Mouse (Mus musculus): ENCODE data around the gene Pmp22. TPM values are rescaled to one million over a fixed set of nuclear protein-coding genes. Genes with fewer than 3 reads are reported as not detected.
A peak's percentile ranks its signal among the peaks of the same experiment; 100 is the strongest.

Pmp22 gene
- polyA plus RNA-seq, 1 experiment from 2014 or later, result 26.4 TPM

DNA sequence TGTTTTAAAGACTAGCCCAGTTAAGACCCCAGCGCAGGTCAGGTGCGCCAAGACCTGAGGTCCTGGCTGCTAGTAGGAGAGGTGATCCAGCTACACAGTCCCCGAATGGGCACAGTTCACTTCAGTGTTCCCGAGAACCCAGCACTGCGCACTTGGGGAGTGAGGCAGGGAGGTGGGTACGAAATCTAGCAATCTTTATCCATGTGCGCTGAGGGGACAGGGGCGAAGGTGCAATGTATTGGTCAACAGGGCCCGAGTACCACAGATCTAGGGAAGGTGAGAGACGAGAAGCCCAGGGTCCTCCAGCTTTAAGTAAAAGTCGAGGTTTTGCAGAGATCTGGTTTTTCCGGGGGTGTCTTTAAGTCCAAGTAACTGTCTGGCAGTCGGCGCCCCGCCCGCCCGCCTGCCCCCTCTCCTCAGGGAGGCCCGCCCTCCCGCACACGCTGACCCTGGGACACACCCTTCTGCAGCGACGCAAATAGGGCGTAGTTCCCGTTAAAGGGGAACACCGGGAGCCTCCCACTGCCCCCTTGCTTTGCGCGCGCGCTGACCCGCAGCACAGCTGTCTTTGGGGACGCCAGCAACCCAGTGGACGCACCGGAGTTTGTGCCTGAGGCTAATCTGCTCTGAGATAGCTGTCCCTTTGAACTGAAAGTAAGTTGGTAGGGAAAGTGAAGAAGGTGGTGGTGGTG, 2.4 kb downstream of the Pmp22 start:
- H3K9me3 ChIP-seq (ENCODE audit: control insufficient read depth, low read length), result no peaks in the 10 kb centered on the region
- ATAC-seq (ENCODE audit: low FRiP score, low TSS enrichment), result no peak
- H3K4me2 ChIP-seq (ENCODE audit: low read length), result peak overlapping the region; percentile 96
- no peak overlapping the region for H3K9ac ChIP-seq (replicated peaks; ENCODE audit: low read length)
- H3K27me3 ChIP-seq (ENCODE audit: control insufficient read depth, insufficient read depth, low read length), result peaks cover 43% of the 10 kb centered on the region
- no peaks in the 10 kb centered on the region for H3K36me3 ChIP-seq (ENCODE audit: control insufficient read depth, insufficient read depth, low read length)
- peak overlapping the region; percentile 48 for H3K4me3 ChIP-seq (replicated peaks; ENCODE audit: low read depth, low read length)
- no peak overlapping the region for H3K27ac ChIP-seq (replicated peaks; ENCODE audit: low read depth, low read length)
- DNase-seq, result no peak
- 4% methylated on average over 33 of the region's 33 CpGs for WGBS
- peaks cover 17% of the 10 kb centered on the region for H3K4me1 ChIP-seq (ENCODE audit: control insufficient read depth, insufficient read depth, low read length)

DNA sequence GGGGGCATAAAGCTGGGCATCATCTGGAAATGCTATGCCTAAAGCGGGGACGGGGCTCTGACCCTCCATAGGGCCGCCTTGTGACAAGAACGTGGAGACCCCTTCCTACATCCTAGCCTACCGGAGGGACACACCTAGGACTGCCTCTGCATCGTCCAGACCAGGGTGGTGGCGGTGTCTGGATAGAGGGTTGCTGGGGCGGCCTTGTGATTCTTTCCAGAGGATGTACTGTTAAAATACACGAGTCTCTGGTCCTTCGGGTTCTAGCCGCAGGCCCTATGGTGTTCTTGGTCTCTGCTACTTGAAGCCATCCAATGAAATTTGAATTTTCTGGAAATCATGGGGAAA, 2.9 kb downstream of the Pmp22 start:
- Histone ChIP-seq H3K27me3 (ENCODE audit: control insufficient read depth, insufficient read depth, low read length) (peaks cover 43% of the 10 kb centered on the region), H3K4me3 (replicated peaks; ENCODE audit: low read depth, low read length) (peak overlapping the region; percentile 48), H3K36me3 (ENCODE audit: control insufficient read depth, insufficient read depth, low read length) (no peaks in the 10 kb centered on the region), H3K9me3 (ENCODE audit: control insufficient read depth, low read length) (no peaks in the 10 kb centered on the region), H3K27ac (replicated peaks; ENCODE audit: low read depth, low read length) (no peak overlapping the region), H3K4me2 (ENCODE audit: low read length) (peak overlapping the region; percentile 96), H3K4me1 (ENCODE audit: control insufficient read depth, insufficient read depth, low read length) (peaks cover 17% of the 10 kb centered on the region), H3K9ac (replicated peaks; ENCODE audit: low read length) (no peak overlapping the region)
- DNase-seq, result no peak
- WGBS, result 8% methylated on average over 11 of the region's 11 CpGs
- ATAC-seq (ENCODE audit: low FRiP score, low TSS enrichment), result no peak

DNA sequence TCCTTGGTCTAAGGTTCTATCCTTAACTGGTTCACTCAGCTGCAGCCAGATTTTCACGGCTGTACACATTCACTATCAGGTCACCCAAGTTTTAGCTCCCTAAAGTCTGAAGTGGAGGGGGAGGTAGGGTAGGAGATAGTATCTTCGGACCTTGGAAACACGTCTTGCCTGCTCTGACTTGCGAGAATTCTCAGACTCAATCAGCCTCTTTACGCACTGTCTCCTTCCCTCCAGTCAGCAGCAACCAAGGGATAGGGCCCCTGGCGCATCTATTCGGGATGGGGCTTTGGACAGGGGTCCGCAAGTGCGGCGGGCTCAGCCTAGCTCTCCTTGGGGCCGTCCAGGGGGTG, 3.3 kb downstream of the Pmp22 start:
- peaks cover 17% of the 10 kb centered on the region for H3K4me1 ChIP-seq (ENCODE audit: control insufficient read depth, insufficient read depth, low read length)
- H3K9me3 ChIP-seq (ENCODE audit: control insufficient read depth, low read length), result no peaks in the 10 kb centered on the region
- H3K9ac ChIP-seq (replicated peaks; ENCODE audit: low read length), result peak overlapping the region; percentile 52
- no peaks in the 10 kb centered on the region for H3K36me3 ChIP-seq (ENCODE audit: control insufficient read depth, insufficient read depth, low read length)
- peak; percentile 34 for DNase-seq
- 0 out of 2 replicates have a peak, but pooled peaks have one; percentile 5 for ATAC-seq (ENCODE audit: low FRiP score, low TSS enrichment)
- WGBS, result under 1% methylated on average over 11 of the region's 11 CpGs
- peaks cover 43% of the 10 kb centered on the region for H3K27me3 ChIP-seq (ENCODE audit: control insufficient read depth, insufficient read depth, low read length)
- H3K27ac ChIP-seq (replicated peaks; ENCODE audit: low read depth, low read length), result peak overlapping the region; percentile 52; the same call in 1 of the 2 replicates
- peak overlapping the region; percentile 96 for H3K4me2 ChIP-seq (ENCODE audit: low read length)
- peak overlapping the region; percentile 48 for H3K4me3 ChIP-seq (replicated peaks; ENCODE audit: low read depth, low read length)

DNA sequence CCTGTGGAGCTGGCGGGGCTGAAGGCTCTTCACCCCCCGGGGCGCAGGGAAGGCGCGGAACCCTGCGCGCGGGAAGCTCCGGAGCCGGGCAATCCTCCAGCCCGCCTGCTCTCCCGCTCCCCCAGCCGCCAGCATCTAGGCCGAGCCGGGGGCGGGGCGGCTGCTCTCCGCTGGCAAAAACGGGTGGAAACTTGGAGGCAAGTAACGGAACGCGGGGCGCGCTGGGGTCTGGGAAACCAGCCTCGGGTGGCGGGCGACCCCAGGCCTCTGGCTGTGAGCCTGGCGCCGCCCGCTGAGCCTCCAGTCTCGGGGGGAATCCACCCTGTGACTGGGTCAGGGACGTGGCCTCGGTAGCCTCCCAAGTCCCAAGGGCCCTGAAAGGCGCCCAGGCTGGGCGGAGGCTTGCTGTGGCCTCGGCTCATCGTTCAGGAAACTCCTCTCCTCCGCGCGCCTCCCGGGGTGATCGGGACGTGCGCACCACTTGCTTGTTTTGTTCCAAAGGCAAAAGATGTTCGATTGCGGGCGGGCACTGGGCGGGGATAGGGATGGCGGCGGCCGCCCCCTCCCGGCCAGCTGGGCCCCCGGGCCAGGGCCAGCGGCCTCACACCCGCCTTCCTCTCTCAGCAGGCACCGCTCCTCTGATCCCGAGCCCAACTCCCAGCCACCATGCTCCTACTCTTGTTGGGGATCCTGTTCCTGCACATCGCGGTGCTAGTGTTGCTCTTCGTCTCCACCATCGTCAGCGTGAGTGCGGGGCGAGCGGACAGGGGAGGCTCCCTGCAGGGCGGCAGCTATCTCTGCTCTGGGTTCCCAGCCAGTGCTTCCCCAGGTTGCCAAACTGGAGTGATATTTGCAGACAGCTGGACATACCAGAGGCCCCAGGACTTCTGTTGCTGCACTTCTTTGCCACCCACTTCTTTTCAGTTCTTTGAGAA, 4.0 kb downstream of the Pmp22 start:
- Histone ChIP-seq H3K4me2 (ENCODE audit: low read length) (peak overlapping the region; percentile 96), H3K36me3 (ENCODE audit: control insufficient read depth, insufficient read depth, low read length) (no peaks in the 10 kb centered on the region), H3K27ac (replicated peaks; ENCODE audit: low read depth, low read length) (peak overlapping the region; percentile 52; the same call in 1 of the 2 replicates), H3K9me3 (ENCODE audit: control insufficient read depth, low read length) (no peaks in the 10 kb centered on the region), H3K4me3 (replicated peaks; ENCODE audit: low read depth, low read length) (peak overlapping the region; percentile 48), H3K27me3 (ENCODE audit: control insufficient read depth, insufficient read depth, low read length) (peaks cover 43% of the 10 kb centered on the region), H3K4me1 (ENCODE audit: control insufficient read depth, insufficient read depth, low read length) (peaks cover 17% of the 10 kb centered on the region), H3K9ac (replicated peaks; ENCODE audit: low read length) (peak overlapping the region; percentile 52)
- peak; percentile 70 for DNase-seq
- peak; percentile 41; the same call in 1 of the 2 replicates for ATAC-seq (ENCODE audit: low FRiP score, low TSS enrichment)
- WGBS, result under 1% methylated on average over 66 of the region's 66 CpGs

DNA sequence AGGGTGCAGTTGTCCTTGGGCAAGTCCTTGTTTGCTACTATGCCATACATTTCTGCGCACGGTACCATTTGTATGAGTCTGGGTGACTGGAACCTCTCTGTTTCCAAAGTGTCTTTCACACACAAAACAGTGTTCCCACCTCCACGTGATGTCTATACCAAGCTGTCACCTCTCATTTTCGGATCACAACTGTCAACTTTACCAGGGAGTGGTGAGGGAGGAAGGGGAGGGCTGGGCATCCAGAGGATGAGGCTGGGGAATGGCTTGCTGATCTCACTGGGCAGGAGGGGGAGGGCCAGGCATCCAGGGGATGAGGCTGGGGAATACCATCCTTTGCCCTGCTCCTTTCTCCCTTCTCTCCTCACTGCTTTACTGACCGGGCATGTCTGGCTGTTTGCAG, 5.2 kb downstream of the Pmp22 start:
- no peaks in the 10 kb centered on the region for H3K9me3 ChIP-seq (ENCODE audit: control insufficient read depth, low read length)
- H3K27ac ChIP-seq (replicated peaks; ENCODE audit: low read depth, low read length), result no peak overlapping the region
- no peak overlapping the region for H3K4me2 ChIP-seq (ENCODE audit: low read length)
- H3K9ac ChIP-seq (replicated peaks; ENCODE audit: low read length), result no peak overlapping the region
- peaks cover 43% of the 10 kb centered on the region for H3K27me3 ChIP-seq (ENCODE audit: control insufficient read depth, insufficient read depth, low read length)
- no peak for ATAC-seq (ENCODE audit: low FRiP score, low TSS enrichment)
- no peaks in the 10 kb centered on the region for H3K36me3 ChIP-seq (ENCODE audit: control insufficient read depth, insufficient read depth, low read length)
- H3K4me3 ChIP-seq (replicated peaks; ENCODE audit: low read depth, low read length), result no peak overlapping the region
- DNase-seq, result no peak
- peaks cover 17% of the 10 kb centered on the region for H3K4me1 ChIP-seq (ENCODE audit: control insufficient read depth, insufficient read depth, low read length)
- 69% methylated on average over 5 of the region's 5 CpGs for WGBS

- Histone ChIP-seq H3K4me1 (ENCODE audit: control insufficient read depth, insufficient read depth, low read length) (peaks cover 17% of the 10 kb centered on the region), H3K9ac (replicated peaks; ENCODE audit: low read length) (no peak overlapping the region), H3K4me3 (replicated peaks; ENCODE audit: low read depth, low read length) (no peak overlapping the region), H3K4me2 (ENCODE audit: low read length) (no peak overlapping the region), H3K36me3 (ENCODE audit: control insufficient read depth, insufficient read depth, low read length) (no peaks in the 10 kb centered on the region), H3K27me3 (ENCODE audit: control insufficient read depth, insufficient read depth, low read length) (peaks cover 39% of the 10 kb centered on the region), H3K27ac (replicated peaks; ENCODE audit: low read depth, low read length) (no peak overlapping the region), H3K9me3 (ENCODE audit: control insufficient read depth, low read length) (no peaks in the 10 kb centered on the region)
- WGBS, result 74% methylated on average over 15 of the region's 15 CpGs
- no peak for ATAC-seq (ENCODE audit: low FRiP score, low TSS enrichment)
- no peak for DNase-seq
Measured at GRCm38 (mm10) chr11:63134742-63135482, 6.1 kb downstream of the Pmp22 start.

DNA sequence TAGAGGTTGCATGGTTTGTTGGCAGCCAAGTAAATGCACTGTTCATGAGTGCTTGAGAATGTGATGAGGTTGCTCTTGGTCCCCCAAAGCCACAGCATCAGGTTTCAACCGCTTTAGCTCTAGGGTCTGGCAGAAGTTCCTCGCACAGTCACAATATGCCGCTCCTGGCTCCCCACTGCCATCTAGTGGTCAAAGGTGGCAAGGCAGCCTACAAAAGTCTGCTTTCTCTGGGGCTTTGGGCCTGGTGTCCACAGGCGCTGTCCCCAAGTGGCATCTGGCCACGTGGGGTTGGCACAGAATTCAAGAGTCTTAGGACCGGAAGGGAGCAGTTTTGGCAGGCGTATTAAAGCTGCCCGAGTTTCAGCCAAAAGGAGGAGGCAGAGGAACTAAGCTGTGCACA, 6.8 kb downstream of the Pmp22 start:
- Histone ChIP-seq H3K9ac (replicated peaks; ENCODE audit: low read length) (no peak overlapping the region), H3K27me3 (ENCODE audit: control insufficient read depth, insufficient read depth, low read length) (peaks cover 38% of the 10 kb centered on the region), H3K9me3 (ENCODE audit: control insufficient read depth, low read length) (no peaks in the 10 kb centered on the region), H3K4me1 (ENCODE audit: control insufficient read depth, insufficient read depth, low read length) (peaks cover 17% of the 10 kb centered on the region), H3K27ac (replicated peaks; ENCODE audit: low read depth, low read length) (no peak overlapping the region), H3K4me3 (replicated peaks; ENCODE audit: low read depth, low read length) (no peak overlapping the region), H3K4me2 (ENCODE audit: low read length) (no peak overlapping the region), H3K36me3 (ENCODE audit: control insufficient read depth, insufficient read depth, low read length) (no peaks in the 10 kb centered on the region)
- ATAC-seq (ENCODE audit: low FRiP score, low TSS enrichment) (peak; percentile 70), DNase-seq (peak; percentile 90)
- 4% methylated on average over 8 of the region's 8 CpGs for WGBS

- Histone ChIP-seq H3K4me1 (ENCODE audit: control insufficient read depth, insufficient read depth, low read length) (peaks cover 16% of the 10 kb centered on the region), H3K27me3 (ENCODE audit: control insufficient read depth, insufficient read depth, low read length) (peaks cover 32% of the 10 kb centered on the region), H3K4me3 (replicated peaks; ENCODE audit: low read depth, low read length) (no peak overlapping the region), H3K36me3 (ENCODE audit: control insufficient read depth, insufficient read depth, low read length) (no peaks in the 10 kb centered on the region), H3K4me2 (ENCODE audit: low read length) (no peak overlapping the region), H3K9ac (replicated peaks; ENCODE audit: low read length) (no peak overlapping the region), H3K27ac (replicated peaks; ENCODE audit: low read depth, low read length) (no peak overlapping the region), H3K9me3 (ENCODE audit: control insufficient read depth, low read length) (no peaks in the 10 kb centered on the region)
- ATAC-seq (ENCODE audit: low FRiP score, low TSS enrichment) (no peak), DNase-seq (no peak)
- WGBS, result 80% methylated on average over 6 of the region's 6 CpGs
Measured at GRCm38 (mm10) chr11:63136205-63136604, 7.4 kb downstream of the Pmp22 start.
